Mouse (Mus musculus): ENCODE measurements around the gene Rhoj. TPM values are rescaled to one million over a fixed set of nuclear protein-coding genes. Genes with fewer than 3 reads are reported as not detected.

The Rhoj gene
- total and polyA plus RNA-seq, 2 experiments from 2014 or later, result 18.9 to 37.6 TPM

DNA sequence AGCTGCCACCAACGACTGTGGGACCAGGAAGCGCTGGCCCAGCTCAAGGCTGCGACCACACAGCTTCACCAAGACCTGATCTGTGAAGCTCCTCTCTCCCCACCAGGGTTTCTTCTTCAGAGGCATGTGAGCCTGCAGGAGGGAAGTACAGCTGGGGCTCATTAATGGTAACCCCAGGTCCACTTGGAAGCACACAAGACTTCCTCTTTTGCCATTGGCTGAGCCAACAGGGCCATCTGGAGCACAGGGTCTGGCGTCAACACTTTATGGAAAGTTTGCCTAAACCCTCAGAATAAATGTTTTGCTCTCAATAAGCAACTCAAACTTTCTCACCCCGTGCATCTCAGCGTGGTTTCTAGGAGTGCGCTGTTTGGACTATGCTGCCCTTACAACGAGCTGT lies 79.0 kb downstream of the Rhoj start:
- no peaks in the 10 kb centered on the region for H3K9me3 ChIP-seq (ENCODE audit: low read length)
- H3K4me3 ChIP-seq (ENCODE audit: low read length), result no peak overlapping the region
- no peak overlapping the region for H3K9ac ChIP-seq (replicated peaks; ENCODE audit: low read length)
- H3K36me3 ChIP-seq (ENCODE audit: insufficient read depth, low read length), result no peaks in the 10 kb centered on the region
- no peak overlapping the region for H3K27ac ChIP-seq
- H3K27me3 ChIP-seq (ENCODE audit: insufficient read depth, low read length), result no peaks in the 10 kb centered on the region
- no peak for DNase-seq (ENCODE audit: low spot score)
- 84% methylated on average over 8 of the region's 8 CpGs for WGBS
- no peak overlapping the region for H3K4me2 ChIP-seq (ENCODE audit: low read depth, low read length)
- ATAC-seq, result no peak
- no peak for TF ChIP-seq CTCF (IDR thresholded peaks at IDR 0.05; ENCODE audit: low read depth)
- no peaks in the 10 kb centered on the region for H3K4me1 ChIP-seq (ENCODE audit: insufficient read depth, low read length)

DNA sequence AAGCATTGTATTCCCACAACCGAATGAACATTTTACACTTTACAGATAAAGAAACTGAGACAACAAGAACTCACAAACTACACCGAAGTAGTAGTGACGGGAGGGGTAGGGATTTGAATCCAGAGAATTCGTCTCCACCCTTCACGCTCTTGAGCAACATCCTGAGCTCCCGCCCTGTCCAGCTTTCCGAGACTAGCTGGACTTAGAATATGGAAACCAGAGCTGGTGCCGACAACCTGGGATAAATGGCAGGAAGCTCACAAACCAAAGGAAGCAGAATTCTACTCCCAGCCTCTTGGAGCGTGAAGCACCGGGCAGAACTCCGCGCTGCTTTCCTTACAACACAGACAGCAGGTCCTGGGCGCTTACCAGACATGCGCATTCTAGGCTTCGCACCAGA lies 79.7 kb downstream of the Rhoj start:
- ATAC-seq, result no peak

DNA sequence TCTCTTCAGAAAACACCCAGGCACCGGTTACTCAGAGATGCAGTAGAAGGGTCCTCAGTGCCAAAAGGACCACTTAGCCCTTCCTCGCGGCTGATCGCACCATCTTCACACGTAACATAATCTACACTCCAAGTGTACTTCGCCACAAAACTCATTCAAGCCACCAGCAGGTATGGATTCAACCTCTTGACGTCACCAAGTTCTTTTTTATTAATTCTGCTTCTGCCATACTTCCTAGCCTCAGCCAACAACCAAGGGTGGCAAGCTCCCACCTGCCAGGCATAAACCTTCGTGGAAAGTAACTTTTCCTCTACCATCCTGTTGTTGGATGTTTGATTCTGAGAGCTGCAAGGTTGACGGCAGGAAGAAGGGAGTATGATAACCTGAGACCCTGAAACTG lies 80.4 kb downstream of the Rhoj start:
- H3K9ac ChIP-seq (replicated peaks; ENCODE audit: low read length), result no peak overlapping the region
- H3K4me2 ChIP-seq (ENCODE audit: low read depth, low read length), result no peak overlapping the region

More for the DNA sequence above, 79.7 kb downstream of the Rhoj start:
- no peak for TF ChIP-seq CTCF (IDR thresholded peaks at IDR 0.05; ENCODE audit: low read depth)
- no peaks in the 10 kb centered on the region for H3K27me3 ChIP-seq (ENCODE audit: insufficient read depth, low read length)
- no peak overlapping the region for H3K4me2 ChIP-seq (ENCODE audit: low read depth, low read length)
- no peak for DNase-seq (ENCODE audit: low spot score)
- WGBS, result 94% methylated on average over 15 of the region's 15 CpGs
- H3K9me3 ChIP-seq (ENCODE audit: low read length), result no peaks in the 10 kb centered on the region
- H3K4me1 ChIP-seq (ENCODE audit: insufficient read depth, low read length), result no peaks in the 10 kb centered on the region
- no peak overlapping the region for H3K4me3 ChIP-seq (ENCODE audit: low read length)
- H3K27ac ChIP-seq, result no peak overlapping the region
- H3K9ac ChIP-seq (replicated peaks; ENCODE audit: low read length), result no peak overlapping the region
- no peaks in the 10 kb centered on the region for H3K36me3 ChIP-seq (ENCODE audit: insufficient read depth, low read length)

DNA sequence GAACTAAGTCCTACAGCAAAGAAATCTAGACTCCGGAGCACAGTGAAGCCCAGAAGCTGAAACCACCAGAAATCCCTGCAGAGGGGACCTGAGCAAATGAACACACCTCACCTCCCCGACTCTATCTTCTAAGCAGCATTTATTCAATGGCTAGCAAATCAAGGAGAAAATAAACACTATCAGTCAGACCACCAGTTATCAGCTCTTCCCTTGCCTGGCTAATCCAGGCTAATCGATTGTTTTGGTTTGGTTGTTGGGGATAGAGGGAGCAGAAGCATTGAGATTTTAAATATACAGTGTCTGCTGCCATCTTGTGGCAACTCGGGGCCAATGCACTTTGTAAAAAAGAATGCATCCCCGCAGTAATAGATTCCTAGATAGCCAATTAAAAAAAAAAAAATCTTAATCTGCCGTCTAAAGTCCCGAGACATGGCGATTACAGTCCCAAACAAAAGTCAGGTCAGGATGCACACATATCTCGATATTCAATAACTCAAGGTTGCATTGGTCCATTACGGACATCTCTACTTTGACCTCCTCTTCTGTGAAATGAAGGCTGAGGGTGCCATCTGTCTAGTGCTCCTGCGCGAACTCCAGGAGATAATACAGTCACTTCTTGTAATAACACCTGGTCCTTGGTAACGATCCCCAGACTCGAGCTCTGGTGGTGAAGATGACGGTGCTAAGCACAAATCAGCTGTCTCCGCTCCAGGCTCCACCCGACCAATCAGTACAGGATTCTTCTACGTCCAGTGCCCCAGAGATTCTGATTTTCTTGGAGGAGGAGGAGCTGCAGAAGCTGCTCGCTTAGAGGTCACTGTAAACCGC lies 81.4 kb downstream of the Rhoj start:
- H3K9me3 ChIP-seq (ENCODE audit: low read length), result no peaks in the 10 kb centered on the region

More for the DNA sequence above, 80.4 kb downstream of the Rhoj start:
- no peak for ATAC-seq
- no peak for DNase-seq (ENCODE audit: low spot score)
- WGBS, result 94% methylated on average over 9 of the region's 9 CpGs
- H3K27ac ChIP-seq, result no peak overlapping the region
- H3K4me1 ChIP-seq (ENCODE audit: insufficient read depth, low read length), result no peaks in the 10 kb centered on the region
- TF ChIP-seq CTCF (IDR thresholded peaks at IDR 0.05; ENCODE audit: low read depth), result no peak
- H3K27me3 ChIP-seq (ENCODE audit: insufficient read depth, low read length), result no peaks in the 10 kb centered on the region
- no peak overlapping the region for H3K4me3 ChIP-seq (ENCODE audit: low read length)
- no peaks in the 10 kb centered on the region for H3K9me3 ChIP-seq (ENCODE audit: low read length)
- no peaks in the 10 kb centered on the region for H3K36me3 ChIP-seq (ENCODE audit: insufficient read depth, low read length)

DNA sequence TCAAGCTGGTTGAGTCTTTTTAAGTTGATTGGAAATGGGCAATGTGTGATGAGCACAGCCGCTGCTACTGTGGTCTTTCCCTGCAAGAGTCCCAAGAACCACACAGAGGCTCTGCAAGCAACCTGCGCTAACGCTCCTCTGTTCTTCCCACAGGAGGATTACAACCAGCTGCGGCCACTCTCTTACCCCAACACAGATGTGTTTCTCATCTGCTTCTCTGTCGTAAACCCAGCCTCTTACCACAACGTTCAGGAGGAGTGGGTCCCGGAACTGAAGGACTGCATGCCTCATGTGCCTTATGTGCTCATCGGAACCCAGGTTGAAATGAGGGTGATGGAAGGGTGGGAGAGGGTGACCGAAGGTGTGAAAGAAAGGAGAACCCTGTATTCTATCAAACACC lies 83.4 kb downstream of the Rhoj start:
- DNase-seq (ENCODE audit: low spot score), result no peak
- Histone ChIP-seq H3K9me3 (ENCODE audit: low read length) (no peaks in the 10 kb centered on the region), H3K9ac (replicated peaks; ENCODE audit: low read length) (no peak overlapping the region), H3K4me1 (ENCODE audit: insufficient read depth, low read length) (no peaks in the 10 kb centered on the region), H3K27me3 (ENCODE audit: insufficient read depth, low read length) (no peaks in the 10 kb centered on the region), H3K27ac (no peak overlapping the region), H3K36me3 (ENCODE audit: insufficient read depth, low read length) (no peaks in the 10 kb centered on the region), H3K4me2 (ENCODE audit: low read depth, low read length) (no peak overlapping the region), H3K4me3 (ENCODE audit: low read length) (no peak overlapping the region)
- TF ChIP-seq CTCF (IDR thresholded peaks at IDR 0.05; ENCODE audit: low read depth), result no peak
- no peak for ATAC-seq
- WGBS, result 89% methylated on average over 9 of the region's 9 CpGs

More for the DNA sequence above, 81.4 kb downstream of the Rhoj start:
- ATAC-seq, result peak; percentile 61; the same call in 1 of the 2 replicates
- Histone ChIP-seq H3K9ac (replicated peaks; ENCODE audit: low read length) (no peak overlapping the region), H3K27ac (no peak overlapping the region), H3K27me3 (ENCODE audit: insufficient read depth, low read length) (no peaks in the 10 kb centered on the region), H3K36me3 (ENCODE audit: insufficient read depth, low read length) (no peaks in the 10 kb centered on the region), H3K4me1 (ENCODE audit: insufficient read depth, low read length) (no peaks in the 10 kb centered on the region), H3K4me2 (ENCODE audit: low read depth, low read length) (peak overlapping the region; percentile 47), H3K4me3 (ENCODE audit: low read length) (peak overlapping the region; percentile 19)
- DNase-seq (ENCODE audit: low spot score), result peak; percentile 81
- 37% methylated on average over 20 of the region's 20 CpGs for WGBS
- TF ChIP-seq CTCF (IDR thresholded peaks at IDR 0.05; ENCODE audit: low read depth), result peak; percentile 84

DNA sequence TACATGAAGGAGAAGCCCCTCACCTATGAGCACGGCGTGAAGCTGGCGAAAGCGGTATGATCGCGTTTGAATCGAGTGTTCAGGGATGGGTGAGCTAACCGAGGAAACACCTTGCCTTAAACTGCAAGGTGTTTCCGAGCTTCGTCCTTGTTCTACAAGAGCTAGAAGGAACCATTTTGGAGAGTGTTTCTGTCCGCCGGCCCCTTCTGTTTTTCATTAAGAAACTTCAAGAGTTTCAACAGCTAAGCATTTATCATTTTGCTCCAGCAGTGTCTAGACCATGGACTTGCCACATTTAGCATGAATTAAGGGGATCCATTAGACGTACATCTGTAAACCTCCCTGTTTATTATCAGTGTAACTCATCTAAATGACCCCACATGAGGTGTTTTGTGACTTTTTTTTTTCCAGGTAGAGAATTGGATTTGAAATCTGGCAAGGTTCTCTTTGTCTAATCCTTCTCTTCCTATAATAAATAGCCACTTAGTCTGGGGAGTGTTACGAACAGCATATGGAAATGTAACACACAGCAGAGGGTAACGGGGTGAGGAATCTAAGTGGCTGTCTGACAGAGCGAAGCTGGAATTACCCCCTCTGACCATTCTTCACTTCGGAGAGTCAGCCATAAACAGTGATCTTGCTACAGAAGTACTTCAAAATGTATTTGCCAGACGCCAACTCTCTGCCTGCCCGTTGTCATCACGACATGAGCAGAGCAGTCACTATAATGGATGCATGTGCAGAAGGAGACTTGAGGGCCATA lies 86.1 kb downstream of the Rhoj start:
- Histone ChIP-seq H3K4me1 (ENCODE audit: insufficient read depth, low read length) (no peaks in the 10 kb centered on the region), H3K4me2 (ENCODE audit: low read depth, low read length) (no peak overlapping the region), H3K9me3 (ENCODE audit: low read length) (no peaks in the 10 kb centered on the region), H3K27me3 (ENCODE audit: insufficient read depth, low read length) (no peaks in the 10 kb centered on the region), H3K4me3 (ENCODE audit: low read length) (no peak overlapping the region), H3K27ac (no peak overlapping the region), H3K36me3 (ENCODE audit: insufficient read depth, low read length) (no peaks in the 10 kb centered on the region), H3K9ac (replicated peaks; ENCODE audit: low read length) (no peak overlapping the region)
- whole genome bisulfite sequencing, result 89% methylated on average over 20 of the region's 20 CpGs
- ATAC-seq (no peak), DNase-seq (ENCODE audit: low spot score) (no peak)
- no peak for TF ChIP-seq CTCF (IDR thresholded peaks at IDR 0.05; ENCODE audit: low read depth)
